Mouse (Mus musculus): ENCODE measurements around the gene Defb36. TPM values are rescaled to one million over a fixed set of nuclear protein-coding genes. Genes with fewer than 3 reads are reported as not detected.

The Defb36 gene
- 0.27 and 0.52 TPM in 2 replicates for polyA plus RNA-seq (2012; rRNA removed)

- no peaks in the 10 kb centered on the region for H3K4me1 ChIP-seq (ENCODE audit: control insufficient read depth, insufficient read depth, low read length)
- no peaks in the 10 kb centered on the region for H3K27me3 ChIP-seq (replicated peaks; ENCODE audit: control insufficient read depth, insufficient read depth, low read length)
- TF ChIP-seq CTCF (conservative IDR thresholded peaks at IDR 0.05; ENCODE audit: insufficient read depth, insufficient read length, low read depth, low read length) (peak; percentile 67; the same call in 1 of the 2 replicates), POLR2A (IDR thresholded peaks at IDR 0.05; ENCODE audit: low read depth, low read length) (no peak)
- H3K36me3 ChIP-seq (ENCODE audit: control insufficient read depth, insufficient read depth, low read length): no peaks in the 10 kb centered on the region
- no peak within 1 kb of the TSS for H3K4me3 ChIP-seq (ENCODE audit: insufficient read depth, low read depth, low read length)
- 59% methylated on average over 15 of the region's 15 CpGs for WGBS
- no peak within 1 kb of the TSS for H3K27ac ChIP-seq (ENCODE audit: insufficient read depth, low read depth, low read length)
- peak; percentile 82 for DNase-seq
Measured at GRCm38 (mm10) chr2:152604057-152604456, at the start of gene Defb36. Defb36 (plus strand) TSS chr2:152604327.

GRCm38 (mm10) chr2:152556655-152557054 lies 47.5 kb upstream of the Defb36 start:
- TF ChIP-seq CTCF (conservative IDR thresholded peaks at IDR 0.05; ENCODE audit: insufficient read depth, insufficient read length, low read depth, low read length) (no peak), POLR2A (IDR thresholded peaks at IDR 0.05; ENCODE audit: low read depth, low read length) (no peak)
- H3K4me1 ChIP-seq (ENCODE audit: control insufficient read depth, insufficient read depth, low read length): no peaks in the 10 kb centered on the region; the same call in 1 of the 2 replicates
- no peaks in the 10 kb centered on the region for H3K27me3 ChIP-seq (replicated peaks; ENCODE audit: control insufficient read depth, insufficient read depth, low read length)
- 88% methylated on average over 7 of the region's 7 CpGs for WGBS
- no peaks in the 10 kb centered on the region for H3K36me3 ChIP-seq (ENCODE audit: control insufficient read depth, insufficient read depth, low read length)
- no peak overlapping the region for H3K27ac ChIP-seq (ENCODE audit: insufficient read depth, low read depth, low read length)
- DNase-seq: no peak
- H3K4me3 ChIP-seq (ENCODE audit: insufficient read depth, low read depth, low read length): no peak overlapping the region

DNA sequence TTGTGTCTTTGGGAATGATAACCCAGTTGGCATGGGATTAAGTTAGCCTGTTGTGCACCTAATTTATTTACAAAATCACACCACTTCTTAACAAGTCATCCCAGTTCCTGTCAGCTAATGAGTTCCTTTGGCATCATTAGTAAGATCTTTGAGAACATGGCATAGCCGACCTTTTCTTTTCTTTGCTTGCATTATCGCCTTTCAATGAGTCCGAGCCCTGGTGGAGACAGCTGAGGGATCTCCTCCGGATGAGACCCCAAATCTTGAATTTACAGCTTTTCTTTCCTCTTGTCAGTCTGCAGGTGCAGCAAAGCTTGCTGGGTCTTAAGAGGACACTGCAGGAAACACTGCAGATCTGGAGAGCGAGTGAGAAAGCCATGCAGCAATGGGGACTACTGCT lies 35.1 kb upstream of the Defb36 start, which contains the start of gene Gm17416:
Gene Gm17416 (plus strand): TSS at position 301 of the 400 bp plus-strand sequence.
- no peaks in the 10 kb centered on the region for H3K27me3 ChIP-seq (replicated peaks; ENCODE audit: control insufficient read depth, insufficient read depth, low read length)
- no peak within 1 kb of the TSS for H3K4me3 ChIP-seq (ENCODE audit: insufficient read depth, low read depth, low read length)
- no peaks in the 10 kb centered on the region for H3K36me3 ChIP-seq (ENCODE audit: control insufficient read depth, insufficient read depth, low read length)
- WGBS: 83% methylated on average over 5 of the region's 5 CpGs
- DNase-seq: no peak
- peak within 1 kb of the TSS; percentile 95 for H3K27ac ChIP-seq (ENCODE audit: insufficient read depth, low read depth, low read length)
- no peak for TF ChIP-seq CTCF (conservative IDR thresholded peaks at IDR 0.05; ENCODE audit: insufficient read depth, insufficient read length, low read depth, low read length)
- TF ChIP-seq POLR2A (IDR thresholded peaks at IDR 0.05; ENCODE audit: low read depth, low read length): no peak
- peaks cover 15% of the 10 kb centered on the region; the same call in 1 of the 2 replicates for H3K4me1 ChIP-seq (ENCODE audit: control insufficient read depth, insufficient read depth, low read length)

- DNase-seq: peak; percentile 55
Measured at GRCm38 (mm10) chr2:152569881-152570280, 34.2 kb upstream of the Defb36 start.

DNA sequence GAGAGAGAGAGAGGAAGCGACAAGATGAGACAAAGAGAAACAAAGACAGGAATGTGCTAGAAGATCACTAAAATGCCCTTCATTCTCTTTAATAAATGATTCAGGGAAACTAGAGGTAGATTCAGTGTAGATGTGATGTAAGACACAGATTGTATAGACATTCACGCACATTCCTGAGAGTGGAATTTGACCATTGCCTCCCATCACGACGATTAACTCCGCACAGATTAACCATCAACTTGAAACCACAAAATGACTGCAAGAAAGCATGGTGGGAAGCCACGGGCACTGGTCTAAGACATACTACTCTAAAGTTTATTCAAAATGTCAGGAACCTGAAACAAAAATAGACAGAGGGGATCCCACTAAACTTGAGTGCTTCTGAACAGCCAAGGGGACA lies 33.8 kb upstream of the Defb36 start:
- Histone ChIP-seq H3K4me1 (ENCODE audit: control insufficient read depth, insufficient read depth, low read length) (peaks cover 15% of the 10 kb centered on the region; the same call in 1 of the 2 replicates), H3K27me3 (replicated peaks; ENCODE audit: control insufficient read depth, insufficient read depth, low read length) (no peaks in the 10 kb centered on the region), H3K27ac (ENCODE audit: insufficient read depth, low read depth, low read length) (peak overlapping the region; percentile 95), H3K36me3 (ENCODE audit: control insufficient read depth, insufficient read depth, low read length) (no peaks in the 10 kb centered on the region), H3K4me3 (ENCODE audit: insufficient read depth, low read depth, low read length) (no peak overlapping the region)
- TF ChIP-seq CTCF (conservative IDR thresholded peaks at IDR 0.05; ENCODE audit: insufficient read depth, insufficient read length, low read depth, low read length) (no peak), POLR2A (IDR thresholded peaks at IDR 0.05; ENCODE audit: low read depth, low read length) (no peak)
- DNase-seq: peak; percentile 82
- 33% methylated on average over 6 of the region's 6 CpGs for WGBS

More at GRCm38 (mm10) chr2:152569881-152570280, 34.2 kb upstream of the Defb36 start:
- no peaks in the 10 kb centered on the region for H3K27me3 ChIP-seq (replicated peaks; ENCODE audit: control insufficient read depth, insufficient read depth, low read length)
- no peak overlapping the region for H3K4me3 ChIP-seq (ENCODE audit: insufficient read depth, low read depth, low read length)
- peak overlapping the region; percentile 95 for H3K27ac ChIP-seq (ENCODE audit: insufficient read depth, low read depth, low read length)
- H3K4me1 ChIP-seq (ENCODE audit: control insufficient read depth, insufficient read depth, low read length): peaks cover 15% of the 10 kb centered on the region; the same call in 1 of the 2 replicates
- no peaks in the 10 kb centered on the region for H3K36me3 ChIP-seq (ENCODE audit: control insufficient read depth, insufficient read depth, low read length)
- TF ChIP-seq CTCF (conservative IDR thresholded peaks at IDR 0.05; ENCODE audit: insufficient read depth, insufficient read length, low read depth, low read length) (no peak), POLR2A (IDR thresholded peaks at IDR 0.05; ENCODE audit: low read depth, low read length) (no peak)
- 51% methylated on average over 4 of the region's 4 CpGs for WGBS

DNA sequence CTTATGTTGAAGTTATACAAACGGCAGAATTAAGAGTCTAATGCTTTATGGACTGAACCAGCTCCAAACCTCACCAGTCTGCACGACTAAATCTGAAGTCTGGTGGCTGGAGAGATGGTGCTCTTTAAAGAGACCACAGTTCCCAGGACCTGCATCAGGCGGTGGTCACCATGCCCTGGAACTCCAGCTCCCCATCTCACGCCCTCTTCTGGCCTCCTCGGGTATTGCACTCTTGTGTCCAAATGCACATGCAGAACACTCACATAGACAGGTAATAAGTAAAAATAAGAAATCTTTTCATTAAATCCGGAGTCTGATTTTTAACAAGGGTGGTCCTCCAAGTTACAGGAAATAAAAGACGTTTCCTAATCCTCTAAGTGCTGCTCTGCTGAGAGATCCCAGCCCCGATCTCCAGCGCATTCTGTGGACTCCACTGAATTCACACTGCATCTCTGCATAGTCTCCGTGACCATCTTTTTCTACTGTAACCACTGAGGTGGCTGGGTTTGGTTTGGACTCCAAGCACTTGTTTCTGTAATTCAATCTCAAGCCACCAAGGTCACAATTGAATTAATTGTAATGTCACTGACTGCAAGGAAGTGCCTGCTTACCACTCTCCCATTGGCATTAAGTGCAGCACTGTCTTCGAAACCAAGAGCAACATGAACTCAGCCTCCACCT lies 31.9 kb upstream of the Defb36 start, which contains the start of gene Defb21:
Gene Defb21 (plus strand): TSS at position 631 of the 681 bp plus-strand sequence.
- DNase-seq: no peak
- peak; percentile 41; the same call in 1 of the 2 replicates for TF ChIP-seq CTCF (conservative IDR thresholded peaks at IDR 0.05; ENCODE audit: insufficient read depth, insufficient read length, low read depth, low read length)
- TF ChIP-seq POLR2A (IDR thresholded peaks at IDR 0.05; ENCODE audit: low read depth, low read length): no peak
- WGBS: 67% methylated on average over 11 of the region's 11 CpGs
- H3K27me3 ChIP-seq (replicated peaks; ENCODE audit: control insufficient read depth, insufficient read depth, low read length): no peaks in the 10 kb centered on the region
- no peaks in the 10 kb centered on the region for H3K36me3 ChIP-seq (ENCODE audit: control insufficient read depth, insufficient read depth, low read length)
- H3K4me3 ChIP-seq (ENCODE audit: insufficient read depth, low read depth, low read length): no peak within 1 kb of the TSS
- peaks cover 15% of the 10 kb centered on the region; the same call in 1 of the 2 replicates for H3K4me1 ChIP-seq (ENCODE audit: control insufficient read depth, insufficient read depth, low read length)
- H3K27ac ChIP-seq (ENCODE audit: insufficient read depth, low read depth, low read length): no peak within 1 kb of the TSS

GRCm38 (mm10) chr2:152573484-152573883 lies 30.6 kb upstream of the Defb36 start:
- no peak overlapping the region for H3K4me3 ChIP-seq (ENCODE audit: insufficient read depth, low read depth, low read length)
- TF ChIP-seq POLR2A (IDR thresholded peaks at IDR 0.05; ENCODE audit: low read depth, low read length): no peak
- TF ChIP-seq CTCF (conservative IDR thresholded peaks at IDR 0.05; ENCODE audit: insufficient read depth, insufficient read length, low read depth, low read length): no peak
- peaks cover 15% of the 10 kb centered on the region; the same call in 1 of the 2 replicates for H3K4me1 ChIP-seq (ENCODE audit: control insufficient read depth, insufficient read depth, low read length)
- no peaks in the 10 kb centered on the region for H3K27me3 ChIP-seq (replicated peaks; ENCODE audit: control insufficient read depth, insufficient read depth, low read length)
- no peak overlapping the region for H3K27ac ChIP-seq (ENCODE audit: insufficient read depth, low read depth, low read length)
- H3K36me3 ChIP-seq (ENCODE audit: control insufficient read depth, insufficient read depth, low read length): no peaks in the 10 kb centered on the region
- WGBS: 61% methylated on average over 8 of the region's 8 CpGs
- DNase-seq: no peak

Data from kidney, adult 2 months (tissue).